Mouse (Mus musculus) embryonic facial prominence, embryonic 12.5 days (tissue): ENCODE data around the gene Gm11444. TPM values are rescaled to one million over a fixed set of nuclear protein-coding genes. Genes with fewer than 3 reads are reported as not detected.

Source experiments
- ATAC-seq: fragments of 200-750 bp; cut with Nextera tagmentation; 2 replicates; pipeline ENCODE4 v1.8.0; 2017; ENCODE audit not compliant: insufficient number of reproducible peaks, insufficient read depth, low FRiP score, low TSS enrichment
- H3K27ac ChIP-seq: fragments of 300-500 bp; sonication (generic); 2 replicates; pipeline ENCODE4 v1.5.1; 2016; ENCODE audit warnings: mild to moderate bottlenecking
- H3K27me3 ChIP-seq: fragments of 300-500 bp; sonication (generic); 2 replicates; pipeline ENCODE4 v1.6.1; 2016; ENCODE audit warnings: mild to moderate bottlenecking, moderate library complexity
- H3K36me3 ChIP-seq: fragments of 300-500 bp; sonication (generic); 2 replicates; pipeline ENCODE4 v1.6.1; 2016; ENCODE audit warnings: mild to moderate bottlenecking
- H3K4me1 ChIP-seq: fragments of 300-500 bp; sonication (generic); 2 replicates; pipeline ENCODE4 v1.6.1; 2016
- H3K4me2 ChIP-seq: fragments of 300-500 bp; sonication (generic); replicated peaks from 2 replicates; pipeline ENCODE4 v1.6.1; 2016; ENCODE audit warnings: mild to moderate bottlenecking, moderate library complexity
- H3K4me3 ChIP-seq: fragments of 300-500 bp; sonication (generic); 2 replicates; pipeline ENCODE4 v1.5.1; 2016; ENCODE audit warnings: mild to moderate bottlenecking
- H3K9ac ChIP-seq: fragments of 300-500 bp; sonication (generic); 2 replicates; pipeline ENCODE4 v1.6.1; 2016; ENCODE audit warnings: mild to moderate bottlenecking, moderate library complexity
- H3K9me3 ChIP-seq: fragments of 300-500 bp; sonication (generic); 2 replicates; pipeline ENCODE4 v1.6.1; 2016; ENCODE audit warnings: mild to moderate bottlenecking, moderate library complexity
- WGBS: fragments of 180-500 bp; shearing (Covaris S2); methylation state at CpG from one replicate; pipeline ENCODE4 v1.1.7; 2016; 5-methylcytosine and 5-hydroxymethylcytosine counted together
- polyA plus RNA-seq: library from polyadenylated mRNA; unstranded; fragments of >200 nt; fragmentation: Nextera tagmentation; extraction: Ambion mirVana; gene quantifications from 2 replicates; pipeline ENCODE4 v1.2.1, GENCODE M21; 2016

Gene Gm11444
- polyA plus RNA-seq, 1 experiment from 2014 or later = not detected

DNA sequence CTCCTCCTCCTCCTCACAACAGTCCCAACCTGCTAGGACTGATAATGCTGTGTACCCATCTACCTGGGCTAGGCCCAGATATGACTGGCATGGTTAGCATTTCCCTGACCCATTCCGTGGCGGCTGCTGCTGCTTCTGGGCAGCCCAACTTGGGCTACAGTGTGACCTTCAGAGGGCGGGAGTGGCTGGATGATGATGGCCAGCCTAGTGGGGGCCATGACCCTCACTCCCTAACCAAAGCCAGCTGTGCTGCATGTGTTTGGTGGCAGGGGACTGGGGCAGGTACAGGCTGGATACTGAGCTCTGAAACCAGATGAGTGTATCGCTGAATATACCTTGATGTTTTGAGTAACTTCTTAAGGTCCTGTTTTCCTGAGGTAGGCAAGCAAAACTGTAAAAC lies 26.3 kb downstream of the Gm11444 start:
- H3K4me2 ChIP-seq = no peak overlapping the region
- H3K9me3 ChIP-seq = no peaks in the 10 kb centered on the region
- H3K36me3 ChIP-seq = no peaks in the 10 kb centered on the region
- no peak overlapping the region for H3K27ac ChIP-seq
- H3K9ac ChIP-seq = no peak overlapping the region
- no peak overlapping the region for H3K4me3 ChIP-seq
- no peak for ATAC-seq
- H3K4me1 ChIP-seq = peaks cover 52% of the 10 kb centered on the region
- WGBS = 47% methylated on average over 4 of the region's 4 CpGs
- peaks cover 41% of the 10 kb centered on the region for H3K27me3 ChIP-seq

DNA sequence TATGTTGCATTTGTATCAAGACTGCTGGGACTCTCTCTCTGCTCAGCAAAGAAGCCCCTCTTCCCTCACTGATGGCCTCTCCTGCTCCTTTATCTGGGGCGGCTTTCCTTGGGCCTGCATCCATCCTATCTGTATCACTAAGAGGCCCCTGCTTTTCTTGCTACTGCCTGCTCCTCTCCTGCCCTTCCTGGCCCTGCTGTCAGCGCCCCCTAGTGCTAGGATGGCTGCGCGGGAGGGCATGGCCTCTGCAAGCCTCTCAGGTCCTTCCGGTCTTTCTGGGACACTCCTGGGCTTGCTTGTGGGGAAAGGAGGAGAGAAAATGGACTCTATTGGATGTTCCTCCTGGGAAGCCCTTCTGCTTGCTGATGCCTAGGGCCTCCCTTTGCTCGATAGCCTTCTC lies 27.0 kb downstream of the Gm11444 start:
- no peak for ATAC-seq
- Histone ChIP-seq H3K9me3 (no peaks in the 10 kb centered on the region), H3K9ac (no peak overlapping the region), H3K27ac (no peak overlapping the region), H3K4me3 (no peak overlapping the region), H3K36me3 (no peaks in the 10 kb centered on the region), H3K4me2 (no peak overlapping the region), H3K27me3 (peaks cover 36% of the 10 kb centered on the region), H3K4me1 (peaks cover 48% of the 10 kb centered on the region)
- WGBS = 12% methylated on average over 6 of the region's 6 CpGs

DNA sequence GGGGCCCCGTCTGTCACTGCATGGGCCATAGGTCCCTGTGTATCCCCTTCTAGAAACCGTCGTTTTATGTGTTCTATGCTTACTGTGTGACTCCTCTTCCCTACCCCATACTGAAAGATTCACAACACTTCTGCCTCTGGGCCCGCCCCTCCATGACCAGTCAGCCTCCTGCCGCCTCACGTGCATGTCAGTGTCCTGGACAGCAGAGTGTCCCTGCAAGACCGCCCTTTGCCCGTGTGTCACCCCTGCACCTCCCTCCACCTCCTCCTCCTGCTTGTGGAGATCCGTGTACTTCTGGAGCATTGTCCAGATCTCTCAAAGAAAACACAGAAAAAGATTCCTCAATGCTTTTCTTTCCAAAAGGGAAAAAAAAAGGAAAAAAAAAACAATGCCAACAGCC lies 28.5 kb downstream of the Gm11444 start:
- H3K9me3 ChIP-seq = no peaks in the 10 kb centered on the region
- H3K27me3 ChIP-seq = peaks cover 23% of the 10 kb centered on the region
- no peak overlapping the region for H3K4me2 ChIP-seq
- WGBS = 77% methylated on average over 9 of the region's 9 CpGs
- ATAC-seq = no peak
- H3K4me1 ChIP-seq = peaks cover 37% of the 10 kb centered on the region
- no peak overlapping the region for H3K27ac ChIP-seq
- no peaks in the 10 kb centered on the region for H3K36me3 ChIP-seq
- no peak overlapping the region for H3K4me3 ChIP-seq
- no peak overlapping the region for H3K9ac ChIP-seq

DNA sequence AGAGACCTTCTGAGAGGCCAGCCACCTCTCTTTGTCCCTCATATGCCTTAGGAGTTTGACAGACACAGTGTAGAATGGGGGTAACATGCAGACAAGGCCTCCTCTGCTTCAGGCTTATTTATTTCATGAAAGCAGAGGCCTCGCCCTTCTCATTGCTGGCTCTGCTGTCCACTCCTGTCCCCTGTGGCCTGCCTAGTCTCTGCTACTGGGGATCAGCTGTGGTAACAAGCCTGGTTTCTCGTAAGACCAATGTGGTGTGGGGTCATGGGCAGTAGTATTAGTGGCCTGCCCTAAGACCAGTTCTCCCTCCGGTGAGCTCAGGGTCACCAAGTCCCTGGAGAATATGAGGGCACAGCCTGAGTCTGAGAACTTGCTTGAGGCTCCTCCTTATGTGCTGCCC lies 29.2 kb downstream of the Gm11444 start:
- Histone ChIP-seq H3K9me3 (no peaks in the 10 kb centered on the region), H3K4me2 (no peak overlapping the region), H3K36me3 (no peaks in the 10 kb centered on the region), H3K27ac (no peak overlapping the region), H3K27me3 (peaks cover 17% of the 10 kb centered on the region), H3K4me1 (peaks cover 43% of the 10 kb centered on the region), H3K9ac (no peak overlapping the region), H3K4me3 (no peak overlapping the region)
- WGBS = 78% methylated on average over 3 of the region's 3 CpGs
- ATAC-seq = no peak

DNA sequence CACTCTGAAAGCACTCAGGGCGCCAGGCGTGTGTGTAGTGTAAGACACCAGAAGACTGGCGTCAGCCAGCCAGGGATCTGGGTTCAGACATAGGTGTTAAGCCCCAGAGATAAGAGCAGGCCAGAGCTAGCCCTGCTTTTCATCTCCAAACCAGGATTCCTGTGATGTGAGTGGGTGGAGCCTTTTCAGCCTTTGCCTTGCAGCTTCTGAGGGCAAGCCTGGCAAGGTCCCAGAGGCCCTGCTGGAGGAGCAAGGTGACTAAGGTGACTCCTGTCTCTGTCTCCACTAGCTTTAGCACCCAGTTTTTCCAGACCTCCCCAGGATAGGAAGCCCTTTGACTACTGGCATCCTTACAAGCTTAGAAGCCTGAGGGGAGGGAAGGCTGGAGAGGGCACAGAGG lies 31.7 kb downstream of the Gm11444 start:
- no peak overlapping the region for H3K4me2 ChIP-seq
- H3K9me3 ChIP-seq = no peaks in the 10 kb centered on the region
- no peaks in the 10 kb centered on the region for H3K36me3 ChIP-seq
- H3K4me1 ChIP-seq = peaks cover 53% of the 10 kb centered on the region
- no peak for ATAC-seq
- H3K9ac ChIP-seq = no peak overlapping the region
- WGBS = 71% methylated on average over 3 of the region's 3 CpGs
- H3K4me3 ChIP-seq = no peak overlapping the region
- no peak overlapping the region for H3K27ac ChIP-seq
- H3K27me3 ChIP-seq = peaks cover 6% of the 10 kb centered on the region

DNA sequence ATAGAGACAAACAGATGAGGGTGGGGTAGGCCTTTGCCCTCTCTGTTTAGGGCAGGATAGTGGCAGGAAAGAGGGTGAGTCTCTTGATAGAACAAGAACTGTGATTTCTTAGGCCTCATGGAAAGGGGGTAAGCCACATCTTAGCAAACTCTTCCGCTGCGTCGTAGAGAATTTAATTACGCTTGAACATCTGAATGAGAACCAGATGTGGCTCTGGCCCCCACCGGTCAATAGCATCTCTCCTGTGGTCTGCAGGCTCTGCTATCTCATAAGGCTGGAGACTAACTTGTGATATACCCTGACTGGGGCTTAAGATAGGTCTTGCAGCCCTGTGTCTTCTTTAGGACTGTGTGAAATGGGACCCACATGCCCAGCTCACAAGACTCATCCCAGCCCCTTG lies 33.7 kb downstream of the Gm11444 start:
- no peak overlapping the region for H3K9ac ChIP-seq
- 25% methylated on average over 5 of the region's 5 CpGs for WGBS
- ATAC-seq = no peak
- H3K4me1 ChIP-seq = peaks cover 44% of the 10 kb centered on the region
- no peaks in the 10 kb centered on the region for H3K36me3 ChIP-seq
- no peak overlapping the region for H3K4me3 ChIP-seq
- H3K4me2 ChIP-seq = no peak overlapping the region
- H3K27me3 ChIP-seq = peaks cover 6% of the 10 kb centered on the region
- H3K9me3 ChIP-seq = no peaks in the 10 kb centered on the region
- peak overlapping the region; percentile 31; the same call in 1 of the 2 replicates for H3K27ac ChIP-seq

DNA sequence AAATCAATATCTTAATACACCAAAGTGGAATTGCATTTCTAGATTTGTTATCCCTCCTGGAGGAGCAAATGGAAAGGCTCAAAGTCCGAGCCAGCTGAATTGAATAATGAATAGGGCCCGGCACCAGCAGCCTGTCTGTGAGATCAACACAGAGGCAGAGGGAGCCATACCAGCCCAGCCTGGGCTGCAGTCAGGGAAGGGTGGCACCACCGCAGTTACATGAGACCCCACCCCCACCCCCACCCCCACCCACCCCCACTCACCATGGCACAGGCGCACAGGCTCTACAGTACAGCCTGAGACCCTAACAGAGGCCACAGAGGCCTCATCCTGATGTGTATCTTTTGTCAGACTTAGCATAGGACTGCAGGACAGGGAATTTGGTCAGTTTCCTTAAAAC lies 35.5 kb downstream of the Gm11444 start:
- H3K27ac ChIP-seq = no peak overlapping the region
- no peak for ATAC-seq
- H3K27me3 ChIP-seq = peaks cover 13% of the 10 kb centered on the region
- no peak overlapping the region for H3K4me2 ChIP-seq
- WGBS = 29% methylated on average over 4 of the region's 4 CpGs
- peaks cover 37% of the 10 kb centered on the region for H3K4me1 ChIP-seq
- H3K9me3 ChIP-seq = no peaks in the 10 kb centered on the region
- no peaks in the 10 kb centered on the region for H3K36me3 ChIP-seq
- no peak overlapping the region for H3K9ac ChIP-seq
- H3K4me3 ChIP-seq = no peak overlapping the region

DNA sequence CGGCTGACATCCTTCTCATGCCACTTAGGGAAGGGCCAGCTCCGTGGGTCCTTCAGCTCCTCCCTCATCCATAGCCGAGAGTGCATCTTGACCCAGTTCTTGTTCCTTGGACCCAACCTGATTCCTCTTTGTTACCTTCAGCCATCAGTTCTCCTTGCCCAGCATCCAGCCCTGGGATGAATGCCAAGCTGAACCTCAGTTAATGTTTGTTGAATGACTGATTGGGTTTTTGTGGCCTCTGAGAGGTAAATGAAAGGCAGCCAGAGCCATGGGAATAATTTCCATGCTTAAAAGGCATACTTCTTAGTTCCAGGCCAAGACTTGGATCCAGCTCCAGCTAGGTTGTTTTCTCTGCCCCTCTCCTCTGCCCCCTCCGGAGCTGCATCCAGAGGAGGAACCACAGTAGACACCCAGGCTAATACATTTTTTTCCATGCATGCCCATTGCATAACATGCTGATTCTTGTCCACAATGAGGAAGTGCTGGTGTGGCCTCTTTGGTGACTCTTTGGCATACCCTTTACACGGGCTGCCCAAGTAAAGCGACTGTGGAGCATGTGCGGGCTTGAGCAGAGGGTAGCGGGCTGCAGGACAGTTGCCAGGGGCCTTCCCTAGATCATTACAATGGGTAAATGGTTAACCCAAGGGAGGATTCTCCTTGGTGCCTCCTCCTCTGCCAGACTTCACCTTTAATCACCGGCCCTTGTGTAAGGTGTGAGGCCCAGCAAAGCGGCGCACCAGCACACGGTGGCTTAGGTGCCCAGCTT lies 37.7 kb downstream of the Gm11444 start:
- Histone ChIP-seq H3K27me3 (peaks cover 9% of the 10 kb centered on the region; the same call in 1 of the 2 replicates), H3K9ac (no peak overlapping the region), H3K4me1 (peaks cover 31% of the 10 kb centered on the region), H3K9me3 (no peaks in the 10 kb centered on the region), H3K4me2 (no peak overlapping the region), H3K27ac (no peak overlapping the region), H3K4me3 (no peak overlapping the region), H3K36me3 (no peaks in the 10 kb centered on the region)
- ATAC-seq = no peak
- WGBS = 88% methylated on average over 12 of the region's 12 CpGs

DNA sequence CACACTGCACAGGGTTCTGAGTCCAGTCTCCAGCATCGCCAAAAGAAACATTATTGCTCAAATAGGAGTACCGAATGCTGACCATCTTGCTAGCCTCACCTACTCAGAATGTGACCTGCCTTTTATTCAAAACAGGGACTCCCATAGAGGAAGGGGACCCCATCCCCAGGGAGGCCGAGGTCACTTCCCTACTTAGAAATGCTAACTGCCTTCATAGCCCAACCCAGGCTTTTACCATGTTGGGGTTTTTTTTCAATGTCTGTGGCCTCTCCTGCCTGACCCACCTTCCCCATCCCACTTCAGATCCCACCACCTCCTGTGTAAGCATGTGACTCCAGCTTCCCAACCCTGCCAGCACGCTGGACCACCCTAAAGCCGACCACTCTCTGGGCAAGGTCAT lies 38.5 kb downstream of the Gm11444 start:
- Histone ChIP-seq H3K36me3 (no peaks in the 10 kb centered on the region), H3K9me3 (no peaks in the 10 kb centered on the region), H3K9ac (no peak overlapping the region), H3K4me2 (no peak overlapping the region), H3K4me3 (no peak overlapping the region), H3K27me3 (peaks cover 7% of the 10 kb centered on the region; the same call in 1 of the 2 replicates), H3K27ac (no peak overlapping the region), H3K4me1 (peaks cover 28% of the 10 kb centered on the region)
- 90% methylated on average over 5 of the region's 5 CpGs for WGBS
- no peak for ATAC-seq

DNA sequence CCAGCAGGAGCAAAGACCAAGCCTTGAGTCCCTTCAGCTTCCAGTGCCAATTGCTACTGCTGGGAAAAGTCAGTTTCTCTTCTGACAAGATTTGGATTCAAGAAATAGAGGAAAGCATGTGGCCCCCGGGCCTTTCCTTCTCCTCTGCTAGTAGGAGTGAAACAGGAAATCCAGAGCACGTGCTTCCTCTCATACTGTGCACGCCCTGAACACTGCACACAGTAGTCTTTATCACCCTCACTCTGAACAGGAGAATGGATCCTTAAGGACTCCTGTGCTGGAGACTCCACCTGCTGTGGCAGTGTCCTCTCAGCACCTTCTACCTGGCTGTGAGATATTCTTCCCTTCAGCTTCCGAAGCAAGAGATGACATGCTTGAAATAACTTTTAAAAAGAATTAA lies 38.9 kb downstream of the Gm11444 start:
- WGBS = 61% methylated on average over 4 of the region's 4 CpGs

DNA sequence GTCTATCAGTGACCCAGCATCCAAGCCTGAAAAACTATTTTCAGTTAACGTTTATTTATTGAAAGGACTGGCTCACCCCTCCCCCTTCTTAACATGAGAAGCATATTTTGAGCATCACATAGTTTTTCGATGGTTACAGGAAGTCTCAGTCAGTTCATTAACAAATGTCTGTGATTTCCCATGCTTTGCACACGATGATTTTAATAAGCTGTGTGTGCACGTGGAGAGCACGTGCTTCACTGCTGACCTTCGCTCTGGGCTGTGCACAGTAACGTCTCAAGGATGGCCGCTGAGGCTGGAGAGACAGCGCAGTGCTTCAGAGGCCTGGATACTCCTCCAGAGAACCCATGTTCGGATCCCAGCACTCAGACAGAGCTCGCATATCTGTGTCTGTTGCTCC lies 42.8 kb downstream of the Gm11444 start:
- Histone ChIP-seq H3K4me2 (no peak overlapping the region), H3K36me3 (0 out of 2 replicates have a peak, but pooled peaks cover 4% of the 10 kb centered on the region), H3K27ac (no peak overlapping the region), H3K9ac (no peak overlapping the region), H3K4me1 (no peaks in the 10 kb centered on the region), H3K4me3 (no peak overlapping the region), H3K9me3 (no peaks in the 10 kb centered on the region), H3K27me3 (peaks cover 7% of the 10 kb centered on the region; the same call in 1 of the 2 replicates)
- 79% methylated on average over 11 of the region's 11 CpGs for WGBS
- ATAC-seq = no peak

More for the DNA sequence above, 38.9 kb downstream of the Gm11444 start:
- Histone ChIP-seq H3K4me2 (no peak overlapping the region), H3K9me3 (no peaks in the 10 kb centered on the region), H3K4me3 (no peak overlapping the region), H3K4me1 (peaks cover 23% of the 10 kb centered on the region), H3K27ac (no peak overlapping the region), H3K27me3 (peaks cover 7% of the 10 kb centered on the region; the same call in 1 of the 2 replicates), H3K36me3 (no peaks in the 10 kb centered on the region), H3K9ac (no peak overlapping the region)
- no peak for ATAC-seq

DNA sequence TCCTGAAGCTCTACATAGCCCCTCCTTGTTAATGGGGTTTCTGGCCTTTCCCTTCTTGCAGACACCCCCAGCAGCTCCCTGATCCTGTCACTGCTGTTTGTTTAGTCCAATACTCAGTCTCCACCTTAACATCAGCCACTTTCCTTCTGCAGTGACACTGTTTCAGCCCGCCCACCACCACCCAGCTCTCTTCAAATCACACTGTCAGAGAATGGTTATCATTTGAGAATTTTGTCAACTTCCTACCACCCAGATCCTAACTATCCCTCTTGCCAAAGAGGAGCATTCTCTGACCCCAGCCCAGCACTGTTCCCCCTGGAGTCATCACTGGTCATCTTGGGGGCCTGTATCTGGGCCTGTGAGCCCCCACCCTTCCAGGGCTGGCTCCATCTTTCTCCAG lies 44.4 kb downstream of the Gm11444 start:
- no peak overlapping the region for H3K27ac ChIP-seq
- H3K4me2 ChIP-seq = no peak overlapping the region
- 0 out of 2 replicates have a peak, but pooled peaks cover 4% of the 10 kb centered on the region for H3K36me3 ChIP-seq
- H3K9ac ChIP-seq = no peak overlapping the region
- H3K27me3 ChIP-seq = peaks cover 2% of the 10 kb centered on the region; the same call in 1 of the 2 replicates
- no peak for ATAC-seq
- 92% methylated on average over 1 of the region's 1 CpGs for WGBS
- no peak overlapping the region for H3K4me3 ChIP-seq
- H3K4me1 ChIP-seq = no peaks in the 10 kb centered on the region
- no peaks in the 10 kb centered on the region for H3K9me3 ChIP-seq
